Mouse (Mus musculus) liver, embryonic 14.5 days (tissue): ENCODE measurements around the gene Tmem120b. TPM values are rescaled to one million over a fixed set of nuclear protein-coding genes. Genes with fewer than 3 reads are reported as not detected.

ENCODE experiments used
- ATAC-seq: fragments of 200-750 bp; cut with Nextera tagmentation; 2 replicates; pipeline ENCODE4 v1.8.0; 2017; ENCODE audit warnings: moderate number of reproducible peaks, mild to moderate bottlenecking, moderate library complexity; ENCODE audit not compliant: insufficient read depth
- DNase-seq, 3 experiments: peaks; one replicate each; pipeline ENCODE4 v3.0.0-alpha.2; 2012 to 2013; ENCODE audit warnings: low read depth in 3 of 3, low spot score in 3 of 3
- H3K27ac ChIP-seq: fragments of 300-500 bp; sonication (generic); 2 replicates; pipeline ENCODE4 v1.5.1; 2014; ENCODE audit warnings: moderate library complexity, mild to moderate bottlenecking, control low read depth, inconsistent platforms
- H3K27me3 ChIP-seq: fragments of 300-500 bp; sonication (generic); 2 replicates; pipeline ENCODE4 v1.6.1; 2014; ENCODE audit warnings: mild to moderate bottlenecking, low read length, moderate library complexity; ENCODE audit not compliant: control insufficient read depth, insufficient read depth
- H3K36me3 ChIP-seq: fragments of 300-500 bp; sonication (generic); replicated peaks from 2 replicates; pipeline ENCODE4 v1.6.1; 2014; ENCODE audit warnings: low read depth; ENCODE audit not compliant: control insufficient read depth, insufficient read depth
- H3K4me1 ChIP-seq, 2 experiments: fragments of 200-500 bp in 1 of 2; fragments of 300-500 bp in 1 of 2; sonication (generic) in 1 of 2; replicated peaks; 2 replicates each; pipeline ENCODE4 v1.6.1; 2012 to 2014; ENCODE audit warnings: antibody characterized with exemption in 1 of 2, inconsistent platforms in 1 of 2, low read length in 1 of 2; ENCODE audit not compliant: control insufficient read depth in 2 of 2, insufficient read depth in 2 of 2
- H3K4me2 ChIP-seq: fragments of 300-500 bp; sonication (generic); 2 replicates; pipeline ENCODE4 v1.6.1; 2014; ENCODE audit warnings: low read depth, mild to moderate bottlenecking, control low read depth, moderate library complexity
- H3K4me3 ChIP-seq, 2 experiments: fragments of 200-500 bp in 1 of 2; fragments of 300-500 bp in 1 of 2; sonication (generic) in 1 of 2; 2 replicates each; pipeline ENCODE4 v1.5.1; 2012 to 2014; ENCODE audit warnings: low read depth in 2 of 2, low read length in 2 of 2, mild to moderate bottlenecking in 2 of 2, control low read depth in 1 of 2, inconsistent platforms in 1 of 2, moderate library complexity in 1 of 2; ENCODE audit not compliant: insufficient read depth in 1 of 2
- H3K9ac ChIP-seq: fragments of 300-500 bp; sonication (generic); replicated peaks from 2 replicates; pipeline ENCODE4 v1.6.1; 2014; ENCODE audit warnings: mild to moderate bottlenecking, control low read depth, moderate library complexity
- H3K9me3 ChIP-seq: fragments of 300-500 bp; sonication (generic); 2 replicates; pipeline ENCODE4 v1.6.1; 2016; ENCODE audit warnings: low read length, mixed read lengths; ENCODE audit not compliant: control insufficient read depth
- CTCF ChIP-seq: IDR thresholded peaks from 2 replicates; pipeline ENCODE4 v1.5.1; 2016; ENCODE audit warnings: antibody characterized with exemption, low read depth, control low read depth
- EP300 ChIP-seq: IDR thresholded peaks from 2 replicates; pipeline ENCODE4 v1.6.1; 2016; ENCODE audit warnings: antibody characterized with exemption, low read depth
- WGBS: fragments of 180-500 bp; shearing (Covaris S2); extraction: QIAGEN DNeasy Blood & Tissue Kit; methylation state at CpG from one replicate; pipeline ENCODE4 v1.1.7; 2014; ENCODE audit not compliant: insufficient replicate concordance; 5-methylcytosine and 5-hydroxymethylcytosine counted together
- polyA plus RNA-seq, 2 experiments: library from polyadenylated mRNA; depleted of rRNA in 1 of 2; stranded (reverse) in 1 of 2; unstranded in 1 of 2; fragments of >200 nt; fragmentation: Nextera tagmentation in 1 of 2; extraction: Ambion mirVana in 1 of 2; gene quantifications; 2 replicates each; pipeline versions ENCODE4 v1.2.1 to v1.2.3; 2012 to 2014

The Tmem120b gene
- polyA plus RNA-seq, 2 experiments, result 18.1 to 19.0 TPM

- Histone ChIP-seq H3K9me3 (no peaks in the 10 kb centered on the region), H3K27ac (no peak overlapping the region), H3K4me2 (no peak overlapping the region), H3K27me3 (no peaks in the 10 kb centered on the region), H3K4me1 (peaks cover 22 to 29% of the 10 kb centered on the region in 2 experiments), H3K9ac (no peak overlapping the region), H3K4me3 (no peak overlapping the region), H3K36me3 (peaks cover 6% of the 10 kb centered on the region)
- WGBS, result 81% methylated on average over 2 of the region's 2 CpGs
- DNase-seq (no peak), ATAC-seq (no peak)
- no peak for TF ChIP-seq EP300
- TF ChIP-seq CTCF, result no peak
Measured at GRCm38 (mm10) chr5:123086501-123086900, 18.3 kb downstream of the Tmem120b start.

GRCm38 (mm10) chr5:123088784-123089183, 20.6 kb downstream of the Tmem120b start:
- Histone ChIP-seq H3K27ac (no peak overlapping the region), H3K4me3 (no peak overlapping the region), H3K9me3 (no peaks in the 10 kb centered on the region), H3K9ac (no peak overlapping the region), H3K27me3 (no peaks in the 10 kb centered on the region), H3K36me3 (peaks cover 6% of the 10 kb centered on the region), H3K4me2 (no peak overlapping the region), H3K4me1 (peaks cover 38 to 40% of the 10 kb centered on the region in 2 experiments)
- DNase-seq (no peak), ATAC-seq (no peak)
- 76% methylated on average over 4 of the region's 4 CpGs for WGBS
- no peak for TF ChIP-seq CTCF
- TF ChIP-seq EP300, result no peak

DNA sequence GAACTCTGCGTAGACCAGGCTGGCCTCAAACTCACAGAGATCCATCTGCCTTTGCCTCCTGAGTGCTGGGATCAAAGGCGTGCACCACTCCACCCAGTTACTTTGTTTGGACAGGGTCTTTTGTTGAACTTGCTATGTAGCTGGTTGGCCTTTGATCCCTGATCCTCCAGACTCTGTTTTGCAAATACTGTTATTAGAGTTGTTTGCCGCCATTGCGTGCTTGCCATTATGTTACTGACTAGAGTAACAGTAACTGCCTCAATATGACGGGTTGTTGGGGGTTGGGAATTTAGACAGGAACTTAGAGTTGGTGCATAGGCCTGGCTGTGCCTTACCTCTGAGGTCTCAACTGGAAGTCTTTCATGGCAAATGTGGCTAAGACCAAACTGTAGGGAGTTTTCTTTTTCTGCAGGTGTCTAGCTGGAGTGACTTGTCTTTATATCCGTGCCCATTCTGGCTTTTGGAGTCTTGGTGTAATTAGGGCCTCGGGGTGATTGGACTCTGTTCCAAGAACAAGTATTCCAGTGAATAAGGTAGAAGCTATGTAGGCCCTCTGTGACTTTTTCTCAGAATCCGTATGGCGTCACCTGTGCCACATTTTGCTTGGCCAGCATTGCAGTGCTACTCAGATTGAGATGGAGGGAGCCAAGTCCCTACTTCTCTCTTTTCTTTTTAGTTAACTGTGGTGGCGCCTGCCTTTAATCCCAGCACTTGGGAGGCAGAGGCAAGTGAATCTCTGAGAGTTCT, 22.5 kb downstream of the Tmem120b start:
- peak overlapping the region; percentile 13; the same call in 1 of the 2 replicates for H3K9ac ChIP-seq
- H3K4me3 ChIP-seq, result no peak overlapping the region
- no peak for ATAC-seq
- no peaks in the 10 kb centered on the region for H3K27me3 ChIP-seq
- H3K9me3 ChIP-seq, result no peaks in the 10 kb centered on the region
- H3K4me2 ChIP-seq, result no peak overlapping the region; the same call in 1 of the 2 replicates
- WGBS, result 76% methylated on average over 10 of the region's 10 CpGs
- H3K27ac ChIP-seq, result peak overlapping the region; percentile 87
- peaks cover 54 to 56% of the 10 kb centered on the region in 2 experiments for H3K4me1 ChIP-seq
- DNase-seq, result no peak
- peaks cover 6% of the 10 kb centered on the region for H3K36me3 ChIP-seq
- TF ChIP-seq CTCF, result no peak
- no peak for TF ChIP-seq EP300

GRCm38 (mm10) chr5:123093077-123093633, 24.9 kb downstream of the Tmem120b start:
- Histone ChIP-seq H3K4me3 (peak overlapping the region; percentile 2 to 28; a peak in 3 of 4 replicates), H3K4me2 (peak overlapping the region; percentile 65), H3K27me3 (no peaks in the 10 kb centered on the region), H3K36me3 (peaks cover 11% of the 10 kb centered on the region), H3K9ac (peak overlapping the region; percentile 52), H3K27ac (peak overlapping the region; percentile 96), H3K4me1 (peaks cover 58 to 70% of the 10 kb centered on the region in 2 experiments), H3K9me3 (no peaks in the 10 kb centered on the region)
- WGBS, result 32% methylated on average over 14 of the region's 14 CpGs
- peak; percentile 82 to 87 (median 83) for DNase-seq
- TF ChIP-seq CTCF, result no peak
- TF ChIP-seq EP300, result peak; percentile 85
- peak; percentile 74 for ATAC-seq
